Mouse (Mus musculus) kidney, embryonic 14.5 days (tissue): ENCODE measurements at regions not wholly inside any gene's neighbourhood (a gene's known extent, or its start where the extent isn't known, plus 50 kb on each side); places are given as distances from the start of the nearest gene placed in this dataset.

Experiments
- ATAC-seq: fragments of 200-750 bp; cut with Nextera tagmentation; 2 replicates; pipeline ENCODE4 v1.8.0; 2017; ENCODE audit warnings: moderate number of reproducible peaks, mild to moderate bottlenecking, moderate TSS enrichment, moderate library complexity; ENCODE audit not compliant: low FRiP score, low TSS enrichment
- H3K27ac ChIP-seq: fragments of 300-500 bp; sonication (generic); 2 replicates; pipeline ENCODE4 v1.5.1; 2014; ENCODE audit warnings: low read depth, mild to moderate bottlenecking, low read length, moderate library complexity, mixed read lengths
- H3K27me3 ChIP-seq: fragments of 300-500 bp; sonication (generic); 2 replicates; pipeline ENCODE4 v1.6.1; 2014; ENCODE audit warnings: mild to moderate bottlenecking, low read length; ENCODE audit not compliant: control insufficient read depth, insufficient read depth
- H3K36me3 ChIP-seq: fragments of 300-500 bp; sonication (generic); 2 replicates; pipeline ENCODE4 v1.6.1; 2014; ENCODE audit warnings: low read length, mixed read lengths; ENCODE audit not compliant: control insufficient read depth, insufficient read depth
- H3K4me1 ChIP-seq: fragments of 300-500 bp; sonication (generic); 2 replicates; pipeline ENCODE4 v1.6.1; 2014; ENCODE audit warnings: low read length, mixed read lengths; ENCODE audit not compliant: control insufficient read depth, insufficient read depth
- H3K4me2 ChIP-seq: fragments of 300-500 bp; sonication (generic); replicated peaks from 2 replicates; pipeline ENCODE4 v1.6.1; 2014; ENCODE audit warnings: low read depth, mild to moderate bottlenecking, low read length
- H3K4me3 ChIP-seq: fragments of 300-500 bp; sonication (generic); 2 replicates; pipeline ENCODE4 v1.5.1; 2014; ENCODE audit warnings: mild to moderate bottlenecking, low read length
- H3K9ac ChIP-seq: fragments of 300-500 bp; sonication (generic); 2 replicates; pipeline ENCODE4 v1.6.1; 2014; ENCODE audit warnings: low read depth, mild to moderate bottlenecking, low read length, moderate library complexity
- H3K9me3 ChIP-seq: fragments of 300-500 bp; sonication (generic); 2 replicates; pipeline ENCODE4 v1.6.1; 2016; ENCODE audit warnings: low read length; ENCODE audit not compliant: control insufficient read depth
- WGBS: fragments of 180-500 bp; shearing (Covaris S2); extraction: QIAGEN DNeasy Blood & Tissue Kit; methylation state at CpG from one replicate; pipeline ENCODE4 v1.1.7; 2014; 5-methylcytosine and 5-hydroxymethylcytosine counted together

- Histone ChIP-seq H3K36me3 (no peaks in the 10 kb centered on the region), H3K4me3 (peak overlapping the region; percentile 13; the same call in 1 of the 2 replicates), H3K4me1 (no peaks in the 10 kb centered on the region), H3K9me3 (no peaks in the 10 kb centered on the region), H3K27ac (peak overlapping the region; percentile 87), H3K4me2 (peak overlapping the region; percentile 38; the same call in 1 of the 2 replicates), H3K27me3 (no peaks in the 10 kb centered on the region), H3K9ac (no peak overlapping the region; the same call in 1 of the 2 replicates)
- peak; percentile 94 for ATAC-seq
- whole genome bisulfite sequencing, result 4% methylated on average over 11 of the region's 11 CpGs
Observed at GRCm38 (mm10) chr7:71960453-71961230, 345.8 kb downstream of the Mctp2 start.

GRCm38 (mm10) chr7:71946548-71946947 is 359.9 kb downstream of the Mctp2 start:
- ATAC-seq, result no peak
- no peak overlapping the region for H3K27ac ChIP-seq
- WGBS, result 89% methylated on average over 6 of the region's 6 CpGs
- H3K9ac ChIP-seq, result no peak overlapping the region
- H3K4me2 ChIP-seq, result no peak overlapping the region
- H3K4me1 ChIP-seq, result peaks cover 10% of the 10 kb centered on the region; the same call in 1 of the 2 replicates
- H3K4me3 ChIP-seq, result no peak overlapping the region
- H3K36me3 ChIP-seq, result no peaks in the 10 kb centered on the region
- H3K9me3 ChIP-seq, result no peaks in the 10 kb centered on the region
- no peaks in the 10 kb centered on the region for H3K27me3 ChIP-seq

GRCm38 (mm10) chr7:71943078-71944042 is 363.0 kb downstream of the Mctp2 start:
- Histone ChIP-seq H3K9me3 (no peaks in the 10 kb centered on the region), H3K27ac (no peak overlapping the region), H3K27me3 (no peaks in the 10 kb centered on the region), H3K4me2 (no peak overlapping the region), H3K9ac (no peak overlapping the region), H3K36me3 (no peaks in the 10 kb centered on the region), H3K4me3 (no peak overlapping the region), H3K4me1 (peaks cover 10% of the 10 kb centered on the region; the same call in 1 of the 2 replicates)
- 59% methylated on average over 16 of the region's 16 CpGs for WGBS
- ATAC-seq, result no peak

GRCm38 (mm10) chr7:71937731-71938130 is 368.7 kb downstream of the Mctp2 start:
- 47% methylated on average over 3 of the region's 3 CpGs for WGBS
- H3K4me2 ChIP-seq, result no peak overlapping the region
- no peaks in the 10 kb centered on the region for H3K9me3 ChIP-seq
- no peaks in the 10 kb centered on the region for H3K36me3 ChIP-seq
- H3K27ac ChIP-seq, result no peak overlapping the region
- no peak for ATAC-seq
- no peak overlapping the region for H3K9ac ChIP-seq
- peaks cover 6% of the 10 kb centered on the region; the same call in 1 of the 2 replicates for H3K4me1 ChIP-seq
- no peaks in the 10 kb centered on the region for H3K27me3 ChIP-seq
- no peak overlapping the region for H3K4me3 ChIP-seq

GRCm38 (mm10) chr7:71936690-71937089 is 369.7 kb downstream of the Mctp2 start:
- no peaks in the 10 kb centered on the region for H3K36me3 ChIP-seq
- no peak overlapping the region for H3K9ac ChIP-seq
- no peaks in the 10 kb centered on the region for H3K4me1 ChIP-seq
- H3K27ac ChIP-seq, result no peak overlapping the region
- no peaks in the 10 kb centered on the region for H3K9me3 ChIP-seq
- 62% methylated on average over 4 of the region's 4 CpGs for WGBS
- H3K27me3 ChIP-seq, result no peaks in the 10 kb centered on the region
- no peak overlapping the region for H3K4me2 ChIP-seq
- peak; percentile 9; the same call in 1 of the 2 replicates for ATAC-seq
- H3K4me3 ChIP-seq, result no peak overlapping the region
